Mouse (Mus musculus) kidney, adult 11 months (tissue): ENCODE measurements around the gene Gm44805.

Experiments used
- DNase-seq: peaks from one replicate; pipeline ENCODE4 v3.0.0; 2022

Gm44805 gene

DNA sequence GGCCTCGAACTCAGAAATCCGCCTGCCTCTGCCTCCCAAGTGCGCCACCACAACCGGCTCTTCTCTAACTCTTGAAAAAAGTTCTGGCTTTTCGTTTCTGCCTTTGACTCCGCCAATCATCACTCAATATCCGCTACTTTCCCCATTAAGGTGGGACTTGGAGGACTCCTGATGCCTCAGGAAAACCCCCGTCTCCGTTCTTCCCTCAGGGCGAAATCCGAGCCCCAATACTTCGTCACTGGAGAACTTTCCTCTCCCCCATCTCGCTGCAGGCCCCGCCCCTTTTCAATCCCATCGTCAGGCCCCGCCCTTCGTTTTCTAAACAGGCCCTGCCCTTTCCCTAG, 53.1 kb downstream of the Gm44805 start:
- no peak for DNase-seq

DNA sequence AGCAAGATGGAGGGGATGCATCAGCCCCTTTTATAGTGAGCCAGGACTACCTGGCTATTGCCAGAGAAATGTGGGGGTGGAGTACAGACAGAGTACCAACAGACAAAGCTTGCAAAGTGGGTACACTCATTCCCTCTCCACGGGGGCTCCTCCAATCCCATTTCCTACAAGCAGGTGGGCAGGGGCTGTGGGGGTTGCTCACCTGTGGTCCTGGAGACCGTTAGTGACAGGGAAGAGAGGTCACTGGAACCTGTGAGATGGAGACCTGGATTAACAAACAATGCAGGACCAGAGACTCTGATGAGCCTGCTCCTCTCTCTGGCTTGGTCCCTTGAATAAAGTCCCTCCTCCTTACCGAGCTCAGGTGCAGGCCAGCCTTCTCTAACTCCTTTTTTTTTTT, 53.5 kb downstream of the Gm44805 start:
- peak; percentile 23 for DNase-seq

GRCm38 (mm10) chr7:19623433-19623832, 57.8 kb downstream of the Gm44805 start:
- no peak for DNase-seq

GRCm38 (mm10) chr7:19622241-19622640, 59.0 kb downstream of the Gm44805 start:
- no peak for DNase-seq
